Mouse (Mus musculus): ENCODE data around the gene Itgb5. TPM values are rescaled to one million over a fixed set of nuclear protein-coding genes. Genes with fewer than 3 reads are reported as not detected.

Gene Itgb5
- polyA plus RNA-seq, 1 experiment from 2014 or later = 121 TPM

- WGBS = 46% methylated on average over 13 of the region's 14 CpGs
- no peak for DNase-seq (ENCODE audit: low spot score)
- Histone ChIP-seq H3K9ac (ENCODE audit: low read depth, low read length) (no peak overlapping the region), H3K27ac (replicated peaks; ENCODE audit: low read depth, low read length) (no peak overlapping the region; the same call in 1 of the 2 replicates), H3K36me3 (ENCODE audit: control insufficient read depth, insufficient read depth, low read length) (no peaks in the 10 kb centered on the region), H3K4me2 (ENCODE audit: low read depth, low read length) (no peak overlapping the region), H3K9me3 (ENCODE audit: control insufficient read depth, low read length) (no peaks in the 10 kb centered on the region), H3K27me3 (replicated peaks; ENCODE audit: control insufficient read depth, insufficient read depth, low read length) (no peaks in the 10 kb centered on the region), H3K4me1 (ENCODE audit: control insufficient read depth, insufficient read depth, low read length) (peaks cover 6% of the 10 kb centered on the region; the same call in 1 of the 2 replicates), H3K4me3 (ENCODE audit: low read depth, low read length) (no peak overlapping the region)
- no peak for ATAC-seq (ENCODE audit: low read depth)
These were observed 30.7 kb downstream of the Itgb5 start for GRCm38 (mm10) chr16:33859988-33860700.

GRCm38 (mm10) chr16:33862406-33862805 is 32.9 kb downstream of the Itgb5 start:
- Histone ChIP-seq H3K9me3 (ENCODE audit: control insufficient read depth, low read length) (no peaks in the 10 kb centered on the region), H3K4me2 (ENCODE audit: low read depth, low read length) (no peak overlapping the region), H3K36me3 (ENCODE audit: control insufficient read depth, insufficient read depth, low read length) (peaks cover 13% of the 10 kb centered on the region; the same call in 1 of the 2 replicates), H3K4me1 (ENCODE audit: control insufficient read depth, insufficient read depth, low read length) (peaks cover 6% of the 10 kb centered on the region; the same call in 1 of the 2 replicates), H3K9ac (ENCODE audit: low read depth, low read length) (no peak overlapping the region), H3K27me3 (replicated peaks; ENCODE audit: control insufficient read depth, insufficient read depth, low read length) (no peaks in the 10 kb centered on the region), H3K4me3 (ENCODE audit: low read depth, low read length) (no peak overlapping the region), H3K27ac (replicated peaks; ENCODE audit: low read depth, low read length) (no peak overlapping the region)
- ATAC-seq (ENCODE audit: low read depth) (no peak), DNase-seq (ENCODE audit: low spot score) (no peak)
- WGBS = 87% methylated on average over 4 of the region's 4 CpGs

- Histone ChIP-seq H3K36me3 (ENCODE audit: control insufficient read depth, insufficient read depth, low read length) (peaks cover 13% of the 10 kb centered on the region; the same call in 1 of the 2 replicates), H3K27ac (replicated peaks; ENCODE audit: low read depth, low read length) (no peak overlapping the region), H3K4me3 (ENCODE audit: low read depth, low read length) (no peak overlapping the region), H3K9ac (ENCODE audit: low read depth, low read length) (no peak overlapping the region), H3K9me3 (ENCODE audit: control insufficient read depth, low read length) (no peaks in the 10 kb centered on the region), H3K4me1 (ENCODE audit: control insufficient read depth, insufficient read depth, low read length) (peaks cover 6% of the 10 kb centered on the region; the same call in 1 of the 2 replicates), H3K27me3 (replicated peaks; ENCODE audit: control insufficient read depth, insufficient read depth, low read length) (no peaks in the 10 kb centered on the region), H3K4me2 (ENCODE audit: low read depth, low read length) (no peak overlapping the region)
- DNase-seq (ENCODE audit: low spot score) = no peak
- ATAC-seq (ENCODE audit: low read depth) = no peak
- WGBS = 82% methylated on average over 5 of the region's 5 CpGs
These were observed 33.8 kb downstream of the Itgb5 start for GRCm38 (mm10) chr16:33863208-33863751.

GRCm38 (mm10) chr16:33870224-33870785 is 40.8 kb downstream of the Itgb5 start:
- 40% methylated on average over 3 of the region's 3 CpGs for WGBS
- H3K36me3 ChIP-seq (ENCODE audit: control insufficient read depth, insufficient read depth, low read length) = peaks cover 13% of the 10 kb centered on the region; the same call in 1 of the 2 replicates
- ATAC-seq (ENCODE audit: low read depth) (peak; percentile 60), DNase-seq (ENCODE audit: low spot score) (peak; percentile 94)
- peak overlapping the region; percentile 84 for H3K27ac ChIP-seq (replicated peaks; ENCODE audit: low read depth, low read length)
- no peak overlapping the region for H3K4me2 ChIP-seq (ENCODE audit: low read depth, low read length)
- no peak overlapping the region for H3K4me3 ChIP-seq (ENCODE audit: low read depth, low read length)
- H3K9ac ChIP-seq (ENCODE audit: low read depth, low read length) = no peak overlapping the region
- H3K4me1 ChIP-seq (ENCODE audit: control insufficient read depth, insufficient read depth, low read length) = peaks cover 41% of the 10 kb centered on the region
- no peaks in the 10 kb centered on the region for H3K9me3 ChIP-seq (ENCODE audit: control insufficient read depth, low read length)
- no peaks in the 10 kb centered on the region for H3K27me3 ChIP-seq (replicated peaks; ENCODE audit: control insufficient read depth, insufficient read depth, low read length)

GRCm38 (mm10) chr16:33870988-33871758 is 41.7 kb downstream of the Itgb5 start:
- Histone ChIP-seq H3K4me1 (ENCODE audit: control insufficient read depth, insufficient read depth, low read length) (peaks cover 41% of the 10 kb centered on the region), H3K9me3 (ENCODE audit: control insufficient read depth, low read length) (no peaks in the 10 kb centered on the region), H3K9ac (ENCODE audit: low read depth, low read length) (0 out of 2 replicates have a peak overlapping the region, but pooled peaks have one; percentile 25), H3K4me2 (ENCODE audit: low read depth, low read length) (no peak overlapping the region), H3K27ac (replicated peaks; ENCODE audit: low read depth, low read length) (peak overlapping the region; percentile 81), H3K4me3 (ENCODE audit: low read depth, low read length) (no peak overlapping the region), H3K36me3 (ENCODE audit: control insufficient read depth, insufficient read depth, low read length) (peaks cover 15% of the 10 kb centered on the region; the same call in 1 of the 2 replicates), H3K27me3 (replicated peaks; ENCODE audit: control insufficient read depth, insufficient read depth, low read length) (no peaks in the 10 kb centered on the region)
- ATAC-seq (ENCODE audit: low read depth) = peak; percentile 73
- WGBS = 44% methylated on average over 13 of the region's 13 CpGs
- peak; percentile 67 for DNase-seq (ENCODE audit: low spot score)

GRCm38 (mm10) chr16:33871865-33872443 is 42.5 kb downstream of the Itgb5 start:
- Histone ChIP-seq H3K9me3 (ENCODE audit: control insufficient read depth, low read length) (no peaks in the 10 kb centered on the region), H3K27me3 (replicated peaks; ENCODE audit: control insufficient read depth, insufficient read depth, low read length) (no peaks in the 10 kb centered on the region), H3K9ac (ENCODE audit: low read depth, low read length) (0 out of 2 replicates have a peak overlapping the region, but pooled peaks have one; percentile 25), H3K4me1 (ENCODE audit: control insufficient read depth, insufficient read depth, low read length) (peaks cover 41% of the 10 kb centered on the region), H3K4me2 (ENCODE audit: low read depth, low read length) (peak overlapping the region; percentile 12; the same call in 1 of the 2 replicates), H3K4me3 (ENCODE audit: low read depth, low read length) (no peak overlapping the region), H3K36me3 (ENCODE audit: control insufficient read depth, insufficient read depth, low read length) (0 out of 2 replicates have a peak, but pooled peaks cover 12% of the 10 kb centered on the region), H3K27ac (replicated peaks; ENCODE audit: low read depth, low read length) (peak overlapping the region; percentile 81)
- ATAC-seq (ENCODE audit: low read depth) (peak; percentile 60), DNase-seq (ENCODE audit: low spot score) (peak; percentile 66)
- 54% methylated on average over 13 of the region's 14 CpGs for WGBS

- no peak for DNase-seq (ENCODE audit: low spot score)
- ATAC-seq (ENCODE audit: low read depth) = no peak
- Histone ChIP-seq H3K27ac (replicated peaks; ENCODE audit: low read depth, low read length) (peak overlapping the region; percentile 81), H3K4me3 (ENCODE audit: low read depth, low read length) (no peak overlapping the region), H3K9ac (ENCODE audit: low read depth, low read length) (no peak overlapping the region), H3K36me3 (ENCODE audit: control insufficient read depth, insufficient read depth, low read length) (0 out of 2 replicates have a peak, but pooled peaks cover 12% of the 10 kb centered on the region), H3K9me3 (ENCODE audit: control insufficient read depth, low read length) (no peaks in the 10 kb centered on the region), H3K4me2 (ENCODE audit: low read depth, low read length) (no peak overlapping the region), H3K4me1 (ENCODE audit: control insufficient read depth, insufficient read depth, low read length) (peaks cover 49% of the 10 kb centered on the region), H3K27me3 (replicated peaks; ENCODE audit: control insufficient read depth, insufficient read depth, low read length) (no peaks in the 10 kb centered on the region)
- WGBS = 42% methylated on average over 7 of the region's 7 CpGs
These were observed 43.8 kb downstream of the Itgb5 start for GRCm38 (mm10) chr16:33873282-33873681.

All from embryonic facial prominence, embryonic 14.5 days (tissue).